Mouse (Mus musculus) gastrocnemius, postnatal 36 days (tissue): ENCODE data around the gene Prdx1. TPM values are rescaled to one million over a fixed set of nuclear protein-coding genes. Genes with fewer than 3 reads are reported as not detected.
A peak's percentile ranks its signal among the peaks of the same experiment; 100 is the strongest.
"Not testable (repeated sequence)": the region's sequence is repeated elsewhere in the genome, so short reads cannot be mapped to it uniquely, and the experiment has no call there.

Experiments used
- DNase-seq, 2 experiments: peaks; one replicate each; pipeline ENCODE4 v3.0.0; 2022
- intact Hi-C: fragments of 180-260 bp; cut with DNase I; formaldehyde crosslinking; loops from one replicate; pipeline ENCODE4 v1.15.1; 2025
- long read RNA-seq, 2 experiments: library from polyadenylated mRNA; stranded (forward); transcript quantifications; one replicate each; pipeline ENCODE4 v2.0.0; 2021
- total RNA-seq, 2 experiments: library from RNA; stranded (reverse); gene quantifications; 2 replicates each; pipeline ENCODE4 v1.2.3; 2021

Prdx1 gene
- total RNA-seq = 100 to 1,000 TPM; 190 to 226 TPM
- long read RNA-seq, experiment 1, transcript Prdx1-204 (6 exons, 2,294 nt) = major isoform, 820 of 862 reads
- long read RNA-seq, experiment 1, partial matches to known transcripts = 28 of 862 reads
- long read RNA-seq, experiment 1, other reads (novel, unspliced or antisense) = 11 of 862 reads
- long read RNA-seq, experiment 2, transcript Prdx1-204 (6 exons, 2,294 nt) = major isoform, 947 of 976 reads
- long read RNA-seq, experiment 2, partial matches to known transcripts = 9 of 976 reads
- long read RNA-seq, experiment 2, other reads (novel, unspliced or antisense) = 16 of 976 reads

- DNase-seq = peak; percentile 96 to 98
- intact Hi-C loops = loop anchor here (5.0 kb wide), 1 partner anchor 38 kb away; no protein-coding TSS in a partner anchor
Measured at GRCm38 (mm10) chr4:116685402-116686061, at the start of gene Prdx1. Prdx1 (plus strand) TSS chr4:116685544.

DNA sequence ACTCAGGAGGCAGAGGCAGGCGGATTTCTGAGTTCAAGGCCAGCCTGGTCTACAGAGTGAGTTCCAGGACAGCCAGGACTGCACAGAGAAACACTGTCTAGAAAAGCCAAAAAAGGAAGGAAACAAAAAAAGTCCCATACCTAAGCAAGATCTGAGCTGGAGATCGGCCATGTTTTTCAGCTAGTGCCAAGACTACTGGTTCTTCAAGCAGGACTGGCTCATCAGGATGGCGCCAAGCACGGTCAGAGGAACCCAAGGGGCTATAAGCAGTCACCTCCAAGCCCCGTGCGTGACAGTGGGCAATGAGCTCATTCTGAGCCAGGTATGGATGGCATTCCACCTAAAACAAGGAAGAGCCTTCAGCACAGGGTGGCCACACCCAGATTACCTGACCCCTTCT, 46.5 kb upstream of the Prdx1 start:
- DNase-seq = no peak
- intact Hi-C loops = no loop called here

DNA sequence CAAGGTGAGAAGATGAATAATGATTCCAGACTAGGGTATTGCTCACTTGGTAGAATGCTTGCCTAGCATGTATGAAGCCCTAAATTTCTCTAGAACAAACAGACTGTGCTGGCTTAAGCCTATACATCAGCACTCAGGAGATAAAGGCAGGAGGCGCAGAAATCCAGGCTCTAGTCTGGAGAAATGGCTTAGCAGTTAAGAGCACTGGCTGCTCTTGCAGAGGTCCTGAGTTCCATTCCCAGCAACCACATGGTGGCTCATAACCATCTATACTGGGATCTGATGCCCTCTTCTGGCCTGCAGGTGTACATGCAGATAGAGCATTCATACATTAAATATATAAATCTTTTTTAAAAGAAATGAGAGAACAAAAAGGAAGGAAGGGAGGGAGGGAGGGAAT, 43.3 kb upstream of the Prdx1 start:
- intact Hi-C loops = no loop called here
- no peak for DNase-seq

- intact Hi-C loops = no loop called here
Measured at GRCm38 (mm10) chr4:116644326-116644725, 41.0 kb upstream of the Prdx1 start.

GRCm38 (mm10) chr4:116645624-116646023, 39.7 kb upstream of the Prdx1 start:
- no peak for DNase-seq
- intact Hi-C loops = loop anchor here (5.0 kb wide), 1 partner anchor 42 kb away; the partner anchor contains the start of gene Prdx1

More at GRCm38 (mm10) chr4:116644326-116644725, 41.0 kb upstream of the Prdx1 start:
- DNase-seq = no peak

DNA sequence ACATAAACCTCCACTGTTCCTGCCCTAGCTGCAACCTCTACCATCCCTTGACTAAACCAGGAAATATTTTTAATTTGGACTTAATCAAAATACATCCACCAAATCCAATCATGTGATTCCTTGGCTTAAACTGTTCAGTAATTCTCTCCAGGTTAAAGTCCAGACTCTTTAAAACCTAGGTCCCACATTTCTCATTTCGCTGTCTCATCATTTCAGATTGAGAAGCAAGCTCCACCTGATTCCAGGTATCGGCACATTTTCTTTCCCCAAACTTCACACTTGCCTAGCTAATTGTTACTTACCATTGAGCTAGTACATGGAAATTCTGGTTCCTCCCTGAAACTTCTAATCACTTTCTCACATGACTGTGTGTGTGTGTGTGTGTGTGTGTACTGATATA, 35.9 kb upstream of the Prdx1 start:
- no peak for DNase-seq
- intact Hi-C loops = loop anchor here (5.0 kb wide), 1 partner anchor 38 kb away; the partner anchor contains the start of gene Prdx1

DNA sequence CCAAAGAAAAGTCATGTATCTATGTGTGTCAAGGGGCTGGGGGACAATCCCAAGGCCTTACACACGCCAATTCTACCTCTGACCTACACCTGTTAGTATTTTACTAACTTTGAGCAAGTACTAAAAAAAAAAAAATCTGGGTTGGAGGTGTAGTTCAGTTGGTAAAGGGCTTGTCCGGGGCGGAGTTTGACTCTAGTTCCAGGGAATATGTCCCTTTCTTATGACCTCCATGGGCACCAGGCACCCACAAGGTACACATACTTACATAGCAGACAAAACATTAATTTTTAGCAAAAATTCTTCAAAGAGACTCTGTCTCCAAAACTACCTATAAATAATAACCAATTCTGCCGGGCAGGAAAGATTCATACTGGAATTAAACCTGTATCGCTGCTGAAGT, 35.0 kb upstream of the Prdx1 start:
- intact Hi-C loops = no loop called here

GRCm38 (mm10) chr4:116650924-116651796, 34.2 kb upstream of the Prdx1 start, which contains the start of gene Akr1a1:
Akr1a1 (minus strand) TSS chr4:116651680.
- intact Hi-C loops = no loop called here
- DNase-seq = peak; percentile 89 to 91

More for the DNA sequence above, 35.0 kb upstream of the Prdx1 start:
- DNase-seq = no peak

GRCm38 (mm10) chr4:116651797-116652135, 33.6 kb upstream of the Prdx1 start:
- intact Hi-C loops = no loop called here
- no peak for DNase-seq

DNA sequence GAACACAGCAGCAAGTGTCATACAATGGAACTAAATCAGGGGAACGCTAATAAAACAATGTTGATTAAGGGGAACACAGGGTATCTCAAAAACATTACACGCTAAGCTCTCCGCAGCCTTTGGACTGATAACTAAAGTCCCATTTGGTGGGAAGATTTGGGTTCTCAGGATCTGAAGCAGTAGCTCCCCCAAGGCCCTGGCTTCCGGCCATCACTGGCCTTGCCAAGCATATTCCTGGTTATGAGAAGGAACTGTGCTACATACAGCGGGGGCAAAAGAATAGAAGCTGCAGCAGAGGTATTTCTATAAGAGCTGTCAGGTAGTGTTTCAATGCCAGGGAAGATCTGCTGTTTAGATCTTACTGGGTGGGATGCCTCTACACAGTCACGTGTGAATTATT, 32.1 kb upstream of the Prdx1 start:
- no peak for DNase-seq
- intact Hi-C loops = no loop called here

- intact Hi-C loops = no loop called here
- DNase-seq = no peak
Measured at GRCm38 (mm10) chr4:116655100-116655499, 30.2 kb upstream of the Prdx1 start.

DNA sequence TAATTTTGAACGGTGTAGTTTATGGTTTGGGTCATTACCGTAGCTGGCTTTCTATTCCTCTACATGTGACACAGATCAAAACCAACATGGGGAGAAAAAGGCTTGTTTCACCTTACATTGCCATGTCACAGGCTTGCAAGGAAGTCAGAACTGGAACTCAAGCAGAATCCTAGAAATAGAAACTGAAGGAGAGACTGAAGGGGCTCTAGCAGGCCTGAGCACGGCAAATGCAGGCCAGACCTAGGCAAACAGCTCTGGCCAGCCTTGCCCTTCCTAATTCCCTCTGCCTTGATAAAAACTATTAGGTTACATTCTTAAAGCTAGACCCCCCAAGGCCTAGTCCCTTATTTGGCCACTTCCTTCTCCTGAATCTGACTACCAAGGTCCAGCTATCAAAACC, 29.7 kb upstream of the Prdx1 start:
- intact Hi-C loops = no loop called here
- no peak for DNase-seq

GRCm38 (mm10) chr4:116657971-116658370, 27.4 kb upstream of the Prdx1 start:
- DNase-seq = no peak
- intact Hi-C loops = no loop called here

- no peak for DNase-seq
Measured at GRCm38 (mm10) chr4:116659474-116659873, 25.9 kb upstream of the Prdx1 start.

DNA sequence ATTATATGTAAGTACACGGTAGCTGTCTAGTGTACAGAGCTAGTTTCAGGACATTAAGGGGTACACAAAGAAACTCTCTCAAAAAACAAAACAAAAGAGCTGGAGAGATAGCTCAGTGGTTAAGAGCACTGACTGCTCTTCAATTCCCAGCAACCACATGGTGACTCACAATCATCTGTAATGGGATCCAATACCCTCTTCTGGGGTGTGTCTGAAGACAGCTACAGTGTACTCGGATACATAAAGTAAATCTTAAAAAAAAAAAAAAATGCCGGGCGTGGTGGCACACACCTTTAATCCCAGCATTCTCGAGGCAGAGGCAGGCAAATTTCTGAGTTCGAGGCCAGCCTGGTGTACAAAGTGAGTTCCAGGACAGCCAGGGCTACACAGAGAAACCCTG, 25.4 kb upstream of the Prdx1 start:
- DNase-seq, intact Hi-C loops: not testable (repeated sequence)

More at GRCm38 (mm10) chr4:116659474-116659873, 25.9 kb upstream of the Prdx1 start:
- intact Hi-C loops = no loop called here

- DNase-seq = no peak
Measured at GRCm38 (mm10) chr4:116660829-116661228, 24.5 kb upstream of the Prdx1 start.

GRCm38 (mm10) chr4:116661998-116662397, 23.3 kb upstream of the Prdx1 start:
- no peak for DNase-seq
- intact Hi-C loops = no loop called here

More at GRCm38 (mm10) chr4:116660829-116661228, 24.5 kb upstream of the Prdx1 start:
- intact Hi-C loops = no loop called here

- intact Hi-C loops = no loop called here
Measured at GRCm38 (mm10) chr4:116666625-116667024, 18.7 kb upstream of the Prdx1 start.

DNA sequence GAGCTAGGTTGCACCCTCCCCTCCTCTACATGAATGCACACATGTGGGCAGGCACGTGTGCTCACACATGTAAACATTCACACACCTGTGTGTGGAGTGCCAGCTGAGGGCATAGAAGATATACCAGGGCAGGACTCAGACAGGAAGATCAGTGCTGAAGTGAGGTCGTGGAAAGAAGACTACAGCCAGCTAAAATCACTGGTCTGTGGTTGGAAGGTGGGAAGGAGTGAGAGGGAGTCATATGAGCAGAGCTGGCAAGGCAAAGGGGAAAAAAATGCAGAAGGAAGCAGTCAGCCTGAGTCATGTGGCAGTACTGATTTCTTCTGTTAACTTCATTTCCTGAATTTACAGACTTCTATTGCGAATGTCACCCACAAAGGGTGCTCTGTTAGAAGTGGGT, 17.2 kb upstream of the Prdx1 start:
- intact Hi-C loops = no loop called here
- no peak for DNase-seq

More at GRCm38 (mm10) chr4:116666625-116667024, 18.7 kb upstream of the Prdx1 start:
- DNase-seq = no peak

DNA sequence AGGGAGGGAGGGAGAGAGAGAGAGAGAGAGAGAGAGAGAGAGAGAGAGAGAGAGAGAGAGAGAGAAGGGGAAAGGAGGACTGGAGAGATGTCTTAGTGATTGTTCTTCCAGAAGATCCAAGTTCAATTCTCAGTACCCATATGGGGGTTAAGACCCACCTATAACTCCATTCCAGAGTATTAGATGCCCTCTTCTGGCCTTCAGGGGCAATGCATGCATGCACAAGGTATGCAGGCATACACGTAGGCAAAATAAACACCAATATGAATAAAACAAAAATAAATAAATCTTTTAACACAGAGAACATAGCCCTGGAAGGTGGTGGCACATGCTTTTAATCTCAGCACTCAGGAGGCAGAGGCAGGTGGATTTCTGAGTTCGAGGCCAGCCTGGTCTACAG, 16.1 kb upstream of the Prdx1 start:
- intact Hi-C loops = no loop called here
- no peak for DNase-seq

- DNase-seq = no peak
- intact Hi-C loops = no loop called here
Measured at GRCm38 (mm10) chr4:116672785-116673184, 12.6 kb upstream of the Prdx1 start.
